9 mouse cellular contexts compared by ENCODE assay signal in genomic region chr5:113079783-113080182, GRCm38 (mm10). TPM values are rescaled to one million over a fixed set of nuclear protein-coding genes. Genes with fewer than 3 reads are reported as not detected.
DNase-seq lines count a peak whose midpoint lies in the region; ATAC-seq and TF ChIP-seq lines count a peak whose summit lies in the region.
"Had no signal": no experiment of that assay in that cellular context is flagged by ENCODE, and none has a peak within 500 bp of the region (broad histone marks: within the 10 kb centered on the region; RNA-seq: fewer than 3 reads in every experiment).

No protein-coding gene starts in this region.

- DNase-seq in gastrocnemius, adult 2 months, result peak; percentile 48
- DNase-seq in gastrocnemius, adult 8-10 months (ENCODE audit: low spot score in 2 of 2), result no peak
- DNase-seq in testis, postnatal 14 days (ENCODE audit: low spot score), result no peak
- peak; percentile 43 for DNase-seq in forelimb bud, embryonic 11.5 days (ENCODE audit: low read depth, low spot score)
- DNase-seq in limb, embryonic 14.5 days (ENCODE audit: low spot score), result no peak
- DNase-seq in retina, postnatal 7 days (ENCODE audit: low read depth, low spot score), result peak; percentile 29
- no peak for DNase-seq in left cerebral cortex, adult 11 months (ENCODE audit: low spot score)

- no peaks in the 10 kb centered on the region for H3K27me3 ChIP-seq in testis, adult 2 months (ENCODE audit: control insufficient read depth, insufficient read depth, low read length)
- no peaks in the 10 kb centered on the region for H3K27me3 ChIP-seq in limb, embryonic 14.5 days (ENCODE audit: control insufficient read depth, insufficient read depth, low read length)

- intact Hi-C loops in gastrocnemius, adult 2 months (cut with DNase I), result loop anchor here (2.0 kb wide), 1 partner anchor 647 kb away; no protein-coding TSS in a partner anchor

- ATAC-seq in limb, embryonic 14.5 days (ENCODE audit: low FRiP score, low read depth), result no peak

- TF ChIP-seq CTCF in gastrocnemius, adult 2 months (IDR thresholded peaks at IDR 0.05), result peak; percentile 69
- peak; percentile 70; the same call in 1 of the 2 replicates for TF ChIP-seq CTCF in testis, adult 2 months (IDR thresholded peaks at IDR 0.05; ENCODE audit: control insufficient read depth, insufficient read depth, insufficient replicate concordance, low read depth, low read length)

- peaks cover 10% of the 10 kb centered on the region for H3K4me1 ChIP-seq in testis, adult 2 months (ENCODE audit: control insufficient read depth, insufficient read depth, low read length)
- no peaks in the 10 kb centered on the region for H3K4me1 ChIP-seq in limb, embryonic 14.5 days (ENCODE audit: control insufficient read depth, insufficient read depth, low read length)

- H3K4me2 ChIP-seq in limb, embryonic 14.5 days (replicated peaks; ENCODE audit: low read depth, low read length, severe bottlenecking), result peak overlapping the region; percentile 28; the same call in 1 of the 2 replicates

- H3K36me3 ChIP-seq in testis, adult 2 months (ENCODE audit: control insufficient read depth, insufficient read depth, low read length), result no peaks in the 10 kb centered on the region
- no peaks in the 10 kb centered on the region for H3K36me3 ChIP-seq in limb, embryonic 14.5 days (ENCODE audit: control insufficient read depth, insufficient read depth, low read length)

- no peak overlapping the region for H3K9ac ChIP-seq in limb, embryonic 14.5 days (ENCODE audit: low read depth, low read length, severe bottlenecking)

- WGBS in limb, embryonic 14.5 days, result 22% methylated on average over 21 of the region's 21 CpGs

- peak overlapping the region; percentile 23; the same call in 1 of the 2 replicates for H3K4me3 ChIP-seq in gastrocnemius, adult 2 months
- no peak overlapping the region for H3K4me3 ChIP-seq in testis, adult 2 months (ENCODE audit: control insufficient read depth, low read depth, low read length)
- 0 out of 2 replicates have a peak overlapping the region, but pooled peaks have one; percentile 2 for H3K4me3 ChIP-seq in limb, embryonic 14.5 days (replicated peaks; ENCODE audit: low read length)

- no peak for TF ChIP-seq POLR2A in testis, adult 2 months (IDR thresholded peaks at IDR 0.05; ENCODE audit: control insufficient read depth, low read depth, low read length)
- no peak for TF ChIP-seq POLR2A in limb, embryonic 14.5 days (IDR thresholded peaks at IDR 0.05; ENCODE audit: borderline replicate concordance, extremely low read depth, insufficient read depth, insufficient read length)

- H3K9me3 ChIP-seq in limb, embryonic 14.5 days (ENCODE audit: control insufficient read depth, low read length), result no peaks in the 10 kb centered on the region

- no peak overlapping the region for H3K27ac ChIP-seq in gastrocnemius, adult 2 months
- no peak overlapping the region for H3K27ac ChIP-seq in testis, adult 2 months (ENCODE audit: control insufficient read depth, insufficient read depth, low read depth, low read length)
- H3K27ac ChIP-seq in limb, embryonic 14.5 days (replicated peaks; ENCODE audit: low read depth, low read length), result no peak overlapping the region

RNA-seq across cellular contexts. Expression of gene Crybb3, which starts 1.6 kb away (rescaled TPM):
- 1 to 10 TPM in 1 of 2 experiments, under 1 TPM in 1; 0.79 to 1.0 TPM for total RNA-seq in gastrocnemius, adult 2 months (2021)
- total RNA-seq in gastrocnemius, adult 8-10 months (2022), result under 1 TPM in 2 of 4 experiments, not detected in 2; 0.41 to 0.83 TPM
- polyA plus RNA-seq in testis, adult 2 months (2012; rRNA removed), result 0.41 and 0.84 TPM in 2 replicates
- 4.3 and 4.6 TPM in 2 replicates for polyA plus RNA-seq in limb, embryonic 14.5 days (2012; rRNA removed)
- polyA plus RNA-seq in limb, embryonic 14.5 days (2014; fragmentation: Nextera tagmentation; extraction: Ambion mirVana), result 0.67 and 0.72 TPM in 2 replicates

RNA-seq across cellular contexts. Expression of gene Crybb2, which starts 9.9 kb away (rescaled TPM):
- not detected for total RNA-seq in gastrocnemius, adult 2 months (2021)
- total RNA-seq in gastrocnemius, adult 8-10 months (2022), result not detected
- not detected in 2 replicates for polyA plus RNA-seq in testis, adult 2 months (2012; rRNA removed)
- not detected in 2 replicates for polyA plus RNA-seq in limb, embryonic 14.5 days (2012; rRNA removed)
- polyA plus RNA-seq in limb, embryonic 14.5 days (2014; fragmentation: Nextera tagmentation; extraction: Ambion mirVana), result not detected in 2 replicates
- total RNA-seq: heart, postnatal 36 days had no signal

Comparison
In these comparisons a context has a peak if more than half of its experiments do, and no peak if none do; other contexts are left out.
1. DNase-seq: peak in gastrocnemius, adult 2 months (single experiment), forelimb bud, embryonic 11.5 days (single experiment) and retina, postnatal 7 days (single experiment); none in gastrocnemius, adult 8-10 months (0 of 2), testis, postnatal 14 days (single experiment), limb, embryonic 14.5 days (single experiment) and left cerebral cortex, adult 11 months (single experiment).